7 mouse cellular contexts compared by ENCODE assay signal in the genomic region with DNA sequence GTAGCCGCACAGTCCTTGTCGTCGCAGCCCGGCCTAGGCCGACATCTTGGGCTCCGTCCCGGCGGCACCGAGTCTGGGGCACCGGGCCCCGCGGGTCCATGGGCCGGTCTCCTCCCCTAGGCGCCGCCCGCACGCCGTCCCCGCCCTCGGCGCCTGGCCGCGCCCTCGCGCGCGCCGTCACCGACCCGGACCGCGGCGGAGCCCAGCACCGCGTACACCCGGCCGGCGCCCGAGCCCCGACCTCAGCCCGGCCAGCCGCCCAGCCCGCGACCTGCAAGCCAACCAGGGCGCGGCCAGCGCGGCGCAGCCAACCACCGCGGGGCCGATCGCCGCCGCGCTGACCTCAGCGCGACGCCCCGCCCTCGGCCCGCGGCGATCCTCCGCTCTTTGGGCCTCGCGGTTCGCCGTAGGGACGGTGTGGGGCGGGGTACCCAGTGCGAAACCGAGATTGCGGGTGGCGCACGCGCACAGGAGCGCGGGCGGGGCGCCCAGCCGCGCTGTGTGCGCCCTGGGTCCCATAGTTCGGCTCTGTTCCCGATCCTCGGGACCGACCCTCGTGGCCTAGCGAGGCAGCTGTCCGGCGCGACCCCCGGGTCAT. TPM values are rescaled to one million over a fixed set of nuclear protein-coding genes. Genes with fewer than 3 reads are reported as not detected.
DNase-seq lines count a peak whose midpoint lies in the region; ATAC-seq and TF ChIP-seq lines count a peak whose summit lies in the region.

A gene (minus strand): TSS at position 343 of the 598 bp plus-strand sequence.

- H3K27me3 ChIP-seq in midbrain, embryonic 11.5 days (ENCODE audit: control insufficient read depth, insufficient read depth, low read length), result no peaks in the 10 kb centered on the region
- no peaks in the 10 kb centered on the region for H3K27me3 ChIP-seq in small intestine, adult 2 months (ENCODE audit: control insufficient read depth, insufficient read depth, low read length)

- peak within 1 kb of the TSS; percentile 96 for H3K4me3 ChIP-seq in midbrain, embryonic 11.5 days (ENCODE audit: low read depth, low read length)
- peak within 1 kb of the TSS; percentile 94 for H3K4me3 ChIP-seq in small intestine, adult 2 months (ENCODE audit: low read depth, low read length)

- no peaks in the 10 kb centered on the region for H3K36me3 ChIP-seq in midbrain, embryonic 11.5 days (ENCODE audit: control insufficient read depth, insufficient read depth, low read length)
- no peaks in the 10 kb centered on the region for H3K36me3 ChIP-seq in small intestine, adult 2 months (ENCODE audit: control insufficient read depth, insufficient read depth, low read length)

- TF ChIP-seq CTCF in small intestine, adult 2 months (IDR thresholded peaks at IDR 0.05; ENCODE audit: extremely low read depth, insufficient read length, insufficient replicate concordance, low read depth, low read length), result no peak

- WGBS in midbrain, embryonic 11.5 days, result under 1% methylated on average over 86 of the region's 94 CpGs
- under 1% methylated on average over 94 of the region's 94 CpGs for WGBS in small intestine, adult 2 months

- intact Hi-C loops in left cerebral cortex, postnatal 4 days (cut with DNase I), result no loop called here

- peak within 1 kb of the TSS; percentile 93 for H3K9ac ChIP-seq in midbrain, embryonic 11.5 days (ENCODE audit: low read length)

- DNase-seq in adrenal gland, postnatal 14 days, result peak; percentile 96
- DNase-seq in embryo, embryonic 11.5 days (ENCODE audit: low read depth, low spot score), result peak; percentile 88
- peak; percentile 95 for DNase-seq in kidney, adult 11 months
- DNase-seq in left cerebral cortex, postnatal 4 days, result peak; percentile 95
- DNase-seq in midbrain, embryonic 11.5 days (ENCODE audit: low spot score, missing footprints), result peak; percentile 99

- H3K27ac ChIP-seq in midbrain, embryonic 11.5 days (ENCODE audit: low read depth, low read length), result peak within 1 kb of the TSS; percentile 91
- H3K27ac ChIP-seq in small intestine, adult 2 months (ENCODE audit: insufficient read depth, low read depth, low read length), result peak within 1 kb of the TSS; percentile 98

- H3K4me2 ChIP-seq in midbrain, embryonic 11.5 days, result peak within 1 kb of the TSS; percentile 88

- peaks cover 17% of the 10 kb centered on the region for H3K4me1 ChIP-seq in midbrain, embryonic 11.5 days (ENCODE audit: control insufficient read depth, insufficient read depth, low read length)
- H3K4me1 ChIP-seq in small intestine, adult 2 months (ENCODE audit: control insufficient read depth, insufficient read depth, insufficient read length, low read length), result peaks cover 9% of the 10 kb centered on the region

- H3K9me3 ChIP-seq in midbrain, embryonic 11.5 days (ENCODE audit: control insufficient read depth, low read length), result no peaks in the 10 kb centered on the region

- peak; percentile 43 for TF ChIP-seq POLR2A in small intestine, adult 2 months (IDR thresholded peaks at IDR 0.05; ENCODE audit: low read depth, low read length)

- ATAC-seq in granulocyte monocyte progenitor cell, adult 5-6 weeks (replicated peaks; ENCODE audit: poor library complexity, severe bottlenecking), result peak; percentile 83
- peak; percentile 95 for ATAC-seq in midbrain, embryonic 11.5 days (ENCODE audit: low FRiP score)

RNA-seq across cellular contexts. Expression of the gene that starts here (rescaled TPM):
- total RNA-seq in adrenal gland, postnatal 14 days (2021), result 133 and 149 TPM in 2 replicates
- total RNA-seq in granulocyte monocyte progenitor cell, adult 5-6 weeks (2014; fragmentation: Nextera tagmentation), result 5.6 and 8.1 TPM in 2 replicates
- 4.8 and 8.6 TPM in 2 replicates for total RNA-seq in granulocyte monocyte progenitor cell, adult 5-6 weeks (2017)
- 100 to 1,000 TPM; 153 to 168 TPM for total RNA-seq in left cerebral cortex, postnatal 4 days (2021)
- polyA plus RNA-seq in midbrain, embryonic 11.5 days (2014; fragmentation: Nextera tagmentation; extraction: Ambion mirVana), result 28.1 and 28.2 TPM in 2 replicates
- polyA plus RNA-seq in small intestine, adult 2 months (2012; rRNA removed), result 190 and 472 TPM in 2 replicates

Comparison
In these comparisons a context has a peak if more than half of its experiments do, and no peak if none do; other contexts are left out.
1. Peak in every context shown above with its lines: DNase-seq, ATAC-seq, H3K4me3 ChIP-seq and H3K27ac ChIP-seq.
2. RNA of the gene that starts here (total RNA-seq): 153 to 168 TPM in left cerebral cortex, postnatal 4 days and 133 to 149 TPM in adrenal gland, postnatal 14 days; 4.8 to 8.6 TPM in granulocyte monocyte progenitor cell, adult 5-6 weeks; every median in the first group is over 10 times any median in the second.